Mouse (Mus musculus) lung, postnatal 0 days (tissue): ENCODE results near the gene Zswim7.

ENCODE experiments used
- CTCF ChIP-seq: IDR thresholded peaks from 2 replicates; pipeline ENCODE4 v1.5.1; 2016; ENCODE audit warnings: antibody characterized with exemption, mild to moderate bottlenecking
- EP300 ChIP-seq: IDR thresholded peaks from 2 replicates; pipeline ENCODE4 v1.6.1; 2016; ENCODE audit warnings: antibody characterized with exemption, mild to moderate bottlenecking, control low read depth

- TF ChIP-seq CTCF (no peak), EP300 (no peak)
Measured at GRCm38 (mm10) chr11:62320097-62320496, 38.9 kb upstream of the Zswim7 start.
